Mouse (Mus musculus): Measurements from ENCODE around the gene Axin1. TPM values are rescaled to one million over a fixed set of nuclear protein-coding genes. Genes with fewer than 3 reads are reported as not detected.

The Axin1 gene
- polyA plus RNA-seq, 1 experiment from 2014 or later, result 12.1 TPM

GRCm38 (mm10) chr17:26235077-26235815 is 96.8 kb downstream of the Axin1 start:
- no peak for ATAC-seq

GRCm38 (mm10) chr17:26237667-26238066 is 99.2 kb downstream of the Axin1 start:
- no peak overlapping the region for H3K9ac ChIP-seq
- WGBS, result 87% methylated on average over 10 of the region's 10 CpGs
- H3K4me2 ChIP-seq, result no peak overlapping the region
- no peak overlapping the region for H3K27ac ChIP-seq
- no peaks in the 10 kb centered on the region for H3K36me3 ChIP-seq (ENCODE audit: poor library complexity, severe bottlenecking)
- no peaks in the 10 kb centered on the region for H3K9me3 ChIP-seq (replicated peaks)
- peaks cover 12% of the 10 kb centered on the region; the same call in 1 of the 2 replicates for H3K4me1 ChIP-seq
- no peak overlapping the region for H3K4me3 ChIP-seq
- H3K27me3 ChIP-seq, result no peaks in the 10 kb centered on the region
- ATAC-seq, result no peak

More at GRCm38 (mm10) chr17:26235077-26235815, 96.8 kb downstream of the Axin1 start:
- no peak overlapping the region for H3K4me2 ChIP-seq
- H3K4me1 ChIP-seq, result peaks cover 12% of the 10 kb centered on the region; the same call in 1 of the 2 replicates
- H3K27me3 ChIP-seq, result no peaks in the 10 kb centered on the region
- H3K4me3 ChIP-seq, result no peak overlapping the region
- 49% methylated on average over 13 of the region's 13 CpGs for whole genome bisulfite sequencing
- H3K27ac ChIP-seq, result no peak overlapping the region; the same call in 1 of the 2 replicates
- H3K9me3 ChIP-seq (replicated peaks), result no peaks in the 10 kb centered on the region
- H3K9ac ChIP-seq, result no peak overlapping the region
- no peaks in the 10 kb centered on the region for H3K36me3 ChIP-seq (ENCODE audit: poor library complexity, severe bottlenecking)

- peaks cover 23% of the 10 kb centered on the region for H3K4me1 ChIP-seq
- WGBS, result 70% methylated on average over 2 of the region's 2 CpGs
- H3K36me3 ChIP-seq (ENCODE audit: poor library complexity, severe bottlenecking), result no peaks in the 10 kb centered on the region
- no peak overlapping the region for H3K4me3 ChIP-seq
- no peak overlapping the region for H3K9ac ChIP-seq
- no peaks in the 10 kb centered on the region for H3K27me3 ChIP-seq
- H3K4me2 ChIP-seq, result no peak overlapping the region
- H3K9me3 ChIP-seq (replicated peaks), result no peaks in the 10 kb centered on the region
- H3K27ac ChIP-seq, result no peak overlapping the region
- ATAC-seq, result no peak
These were observed 101.1 kb downstream of the Axin1 start for GRCm38 (mm10) chr17:26239551-26239950.

- Histone ChIP-seq H3K9ac (no peak overlapping the region), H3K27me3 (no peaks in the 10 kb centered on the region), H3K4me2 (no peak overlapping the region), H3K4me1 (peaks cover 21% of the 10 kb centered on the region), H3K36me3 (ENCODE audit: poor library complexity, severe bottlenecking) (no peaks in the 10 kb centered on the region), H3K9me3 (replicated peaks) (no peaks in the 10 kb centered on the region), H3K27ac (no peak overlapping the region), H3K4me3 (no peak overlapping the region)
- ATAC-seq, result no peak
- 88% methylated on average over 6 of the region's 6 CpGs for WGBS
These were observed 101.8 kb downstream of the Axin1 start for GRCm38 (mm10) chr17:26240120-26240790.

- no peaks in the 10 kb centered on the region for H3K36me3 ChIP-seq (ENCODE audit: poor library complexity, severe bottlenecking)
- no peak overlapping the region for H3K9ac ChIP-seq
- WGBS, result 81% methylated on average over 6 of the region's 6 CpGs
- no peak for ATAC-seq
- no peak overlapping the region for H3K4me3 ChIP-seq
- no peaks in the 10 kb centered on the region for H3K27me3 ChIP-seq
- no peaks in the 10 kb centered on the region for H3K9me3 ChIP-seq (replicated peaks)
- H3K4me1 ChIP-seq, result peaks cover 13% of the 10 kb centered on the region
- no peak overlapping the region for H3K27ac ChIP-seq
- no peak overlapping the region for H3K4me2 ChIP-seq
These were observed 102.5 kb downstream of the Axin1 start for GRCm38 (mm10) chr17:26240990-26241389.

GRCm38 (mm10) chr17:26243471-26244100 is 105.1 kb downstream of the Axin1 start:
- peaks cover 12% of the 10 kb centered on the region for H3K4me1 ChIP-seq
- H3K9me3 ChIP-seq (replicated peaks), result no peaks in the 10 kb centered on the region
- H3K27ac ChIP-seq, result peak overlapping the region; percentile 31; the same call in 1 of the 2 replicates
- H3K4me3 ChIP-seq, result peak overlapping the region; percentile 69
- WGBS, result under 1% methylated on average over 32 of the region's 32 CpGs
- H3K27me3 ChIP-seq, result peaks cover 7% of the 10 kb centered on the region; the same call in 1 of the 2 replicates
- H3K36me3 ChIP-seq (ENCODE audit: poor library complexity, severe bottlenecking), result no peaks in the 10 kb centered on the region
- ATAC-seq, result peak; percentile 85
- peak overlapping the region; percentile 86 for H3K4me2 ChIP-seq
- peak overlapping the region; percentile 76 for H3K9ac ChIP-seq

GRCm38 (mm10) chr17:26244101-26244841 is 105.8 kb downstream of the Axin1 start, which contains the start of gene Fam234a:
Fam234a (minus strand) TSS chr17:26244242.
- peak within 1 kb of the TSS; percentile 69 for H3K4me3 ChIP-seq
- H3K9ac ChIP-seq, result peak within 1 kb of the TSS; percentile 76
- peaks cover 12% of the 10 kb centered on the region for H3K4me1 ChIP-seq
- peak within 1 kb of the TSS; percentile 86 for H3K4me2 ChIP-seq
- H3K9me3 ChIP-seq (replicated peaks), result no peaks in the 10 kb centered on the region
- no peaks in the 10 kb centered on the region for H3K36me3 ChIP-seq (ENCODE audit: poor library complexity, severe bottlenecking)
- peak within 1 kb of the TSS; percentile 65 for H3K27ac ChIP-seq
- WGBS, result 8% methylated on average over 31 of the region's 33 CpGs
- H3K27me3 ChIP-seq, result peaks cover 7% of the 10 kb centered on the region; the same call in 1 of the 2 replicates
- peak; percentile 97 for ATAC-seq

Other genes with a start within 250 kb of the Axin1 start
- 39.5 and 45.9 TPM in 2 replicates for gene Rab40c, start 219.0 kb upstream of the Axin1 start, polyA plus RNA-seq (2015; fragmentation: Nextera tagmentation; extraction: Ambion mirVana)
- 45.0 and 54.5 TPM in 2 replicates for gene Pigq, start 193.8 kb upstream of the Axin1 start, polyA plus RNA-seq (2015; fragmentation: Nextera tagmentation; extraction: Ambion mirVana)
- gene Nhlrc4, start 193.7 kb upstream of the Axin1 start, polyA plus RNA-seq (2015; fragmentation: Nextera tagmentation; extraction: Ambion mirVana), result not detected in 2 replicates
- gene A930017K11Rik, start 186.1 kb upstream of the Axin1 start, polyA plus RNA-seq (2015; fragmentation: Nextera tagmentation; extraction: Ambion mirVana), result not detected in 2 replicates
- 16.6 and 17.1 TPM in 2 replicates for gene Capn15, start 152.9 kb upstream of the Axin1 start, polyA plus RNA-seq (2015; fragmentation: Nextera tagmentation; extraction: Ambion mirVana)
- 22.7 and 24.4 TPM in 2 replicates for gene Rab11fip3, start 69.1 kb upstream of the Axin1 start, polyA plus RNA-seq (2015; fragmentation: Nextera tagmentation; extraction: Ambion mirVana)
- 25.8 and 25.9 TPM in 2 replicates for gene Decr2, start 48.4 kb upstream of the Axin1 start, polyA plus RNA-seq (2015; fragmentation: Nextera tagmentation; extraction: Ambion mirVana)
- 53.0 and 55.8 TPM in 2 replicates for gene Nme4, start 43.1 kb upstream of the Axin1 start, polyA plus RNA-seq (2015; fragmentation: Nextera tagmentation; extraction: Ambion mirVana)
- 1.5 and 1.9 TPM in 2 replicates for gene Tmem8, start 25.4 kb upstream of the Axin1 start, polyA plus RNA-seq (2015; fragmentation: Nextera tagmentation; extraction: Ambion mirVana)
- gene Mrpl28, start 15.2 kb upstream of the Axin1 start, polyA plus RNA-seq (2015; fragmentation: Nextera tagmentation; extraction: Ambion mirVana), result 230 and 241 TPM in 2 replicates
- not detected in 2 replicates for gene Pdia2, start 60.4 kb downstream of the Axin1 start, polyA plus RNA-seq (2015; fragmentation: Nextera tagmentation; extraction: Ambion mirVana)
- gene Rgs11, start 64.3 kb downstream of the Axin1 start, polyA plus RNA-seq (2015; fragmentation: Nextera tagmentation; extraction: Ambion mirVana), result 0.72 and 1.3 TPM in 2 replicates
- 10.0 and 11.4 TPM in 2 replicates for gene Arhgdig, start 69.1 kb downstream of the Axin1 start, polyA plus RNA-seq (2015; fragmentation: Nextera tagmentation; extraction: Ambion mirVana)
- 17.5 and 21.7 TPM in 2 replicates for gene Fam234a, start 105.6 kb downstream of the Axin1 start, polyA plus RNA-seq (2015; fragmentation: Nextera tagmentation; extraction: Ambion mirVana)
- gene Luc7l, start 114.2 kb downstream of the Axin1 start, polyA plus RNA-seq (2015; fragmentation: Nextera tagmentation; extraction: Ambion mirVana), result 121 and 128 TPM in 2 replicates